Mouse (Mus musculus) E14TG2a.4 (cell line): Measurements from ENCODE around the gene Kcnk1.

Experiments used
- CTCF ChIP-seq: conservative IDR thresholded peaks from 2 replicates; pipeline ENCODE4 v1.5.1; 2014; ENCODE audit warnings: low read length
- NANOG ChIP-seq: IDR thresholded peaks from 2 replicates; pipeline ENCODE4 v1.6.1; 2014; ENCODE audit warnings: borderline replicate concordance, low read length, mixed read lengths
- POU5F1 ChIP-seq: IDR thresholded peaks from 2 replicates; pipeline ENCODE4 v1.6.1; 2014; ENCODE audit warnings: low read length, borderline replicate concordance

GRCm38 (mm10) chr8:126053911-126054310 is 58.9 kb downstream of the Kcnk1 start:
- TF ChIP-seq CTCF (no peak), NANOG (no peak), POU5F1 (no peak)
